Mouse (Mus musculus) heart, postnatal 4 days (tissue): ENCODE results near the gene Col5a1. TPM values are rescaled to one million over a fixed set of nuclear protein-coding genes. Genes with fewer than 3 reads are reported as not detected.

Experiments used
- DNase-seq: peaks from one replicate; pipeline ENCODE4 v3.0.0; 2021
- total RNA-seq, 2 experiments: library from RNA; stranded (reverse); gene quantifications; 2 replicates each; pipeline ENCODE4 v1.2.3; 2021

Gene Col5a1
- total RNA-seq, 2 experiments from 2014 or later, result 167 to 185 TPM

DNA sequence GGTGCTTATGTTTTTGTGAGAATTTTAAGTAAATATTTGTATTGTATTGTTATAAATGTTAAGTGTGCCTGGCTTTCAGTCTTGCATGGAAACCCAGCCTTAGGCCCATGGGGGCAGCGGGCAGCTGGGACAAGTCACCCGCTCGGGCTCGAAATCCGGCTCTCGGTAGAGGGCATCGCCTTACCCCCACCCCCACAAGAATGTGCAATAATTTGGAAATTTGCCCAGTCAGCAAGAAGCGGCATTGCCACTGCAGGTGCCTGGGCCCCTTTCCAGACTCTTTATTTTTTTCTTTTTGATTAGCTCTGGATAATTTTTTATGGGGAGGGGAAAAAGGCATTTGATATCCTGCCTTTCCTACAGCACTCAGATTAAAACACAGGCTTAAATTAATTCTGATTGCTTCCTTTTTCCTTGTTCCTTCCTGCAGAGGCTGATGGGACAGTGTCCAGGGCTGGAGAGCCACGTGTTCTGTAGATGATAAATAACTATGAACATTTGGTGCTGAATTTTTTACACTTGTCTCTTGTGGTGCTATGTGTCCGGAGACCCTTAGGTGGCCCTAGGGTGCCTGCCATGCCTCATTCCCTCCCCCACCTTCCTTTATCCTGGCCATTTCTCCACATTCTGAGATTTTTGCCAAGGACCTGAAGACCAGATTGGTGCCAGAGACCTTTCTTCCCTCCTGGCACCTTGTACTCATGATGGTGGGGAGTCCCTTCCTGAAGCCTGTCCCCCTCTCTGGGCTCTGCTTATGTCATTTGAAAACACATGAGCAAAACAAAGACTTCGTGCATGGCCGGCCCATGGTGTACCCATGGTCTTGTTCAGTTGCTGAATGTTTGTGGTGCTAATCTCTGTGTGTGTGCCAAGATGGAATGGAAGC lies 151.5 kb downstream of the Col5a1 start:
- DNase-seq, result peak; percentile 51

GRCm38 (mm10) chr2:28038391-28039096 lies 152.3 kb downstream of the Col5a1 start:
- DNase-seq, result peak; percentile 25

DNA sequence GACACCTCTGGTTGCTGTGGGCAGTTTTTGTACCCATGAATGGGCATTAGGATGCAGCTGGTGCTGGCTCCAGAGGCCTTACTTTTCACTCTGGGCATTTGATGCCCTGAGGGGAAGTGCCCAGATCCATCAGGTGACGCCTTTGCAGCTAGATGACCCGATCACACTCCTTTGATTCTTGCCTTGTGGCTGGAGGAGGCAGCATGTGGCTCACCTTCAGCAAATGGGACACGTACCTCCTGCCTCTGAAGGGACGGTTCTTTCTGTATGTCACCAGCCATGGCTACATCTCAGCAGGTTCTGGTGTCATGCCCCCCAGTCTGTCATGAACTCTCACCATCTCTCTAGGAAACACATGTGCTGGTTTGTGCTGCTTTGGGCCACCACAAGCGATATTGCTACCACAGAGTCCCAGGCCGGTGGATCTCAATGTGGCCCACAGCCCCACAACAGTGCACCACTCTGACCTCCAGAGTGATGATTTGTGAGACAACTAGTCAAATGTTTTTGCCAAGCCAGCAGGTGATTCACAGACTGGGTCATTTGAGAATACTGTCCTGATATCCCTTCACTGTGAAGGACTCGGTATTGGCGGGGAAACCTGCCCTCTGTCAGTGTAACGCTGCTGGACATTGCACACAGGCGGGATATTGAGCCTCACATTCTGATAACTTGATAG lies 153.6 kb downstream of the Col5a1 start:
- DNase-seq, result no peak

GRCm38 (mm10) chr2:28040466-28040865 lies 154.2 kb downstream of the Col5a1 start:
- no peak for DNase-seq

DNA sequence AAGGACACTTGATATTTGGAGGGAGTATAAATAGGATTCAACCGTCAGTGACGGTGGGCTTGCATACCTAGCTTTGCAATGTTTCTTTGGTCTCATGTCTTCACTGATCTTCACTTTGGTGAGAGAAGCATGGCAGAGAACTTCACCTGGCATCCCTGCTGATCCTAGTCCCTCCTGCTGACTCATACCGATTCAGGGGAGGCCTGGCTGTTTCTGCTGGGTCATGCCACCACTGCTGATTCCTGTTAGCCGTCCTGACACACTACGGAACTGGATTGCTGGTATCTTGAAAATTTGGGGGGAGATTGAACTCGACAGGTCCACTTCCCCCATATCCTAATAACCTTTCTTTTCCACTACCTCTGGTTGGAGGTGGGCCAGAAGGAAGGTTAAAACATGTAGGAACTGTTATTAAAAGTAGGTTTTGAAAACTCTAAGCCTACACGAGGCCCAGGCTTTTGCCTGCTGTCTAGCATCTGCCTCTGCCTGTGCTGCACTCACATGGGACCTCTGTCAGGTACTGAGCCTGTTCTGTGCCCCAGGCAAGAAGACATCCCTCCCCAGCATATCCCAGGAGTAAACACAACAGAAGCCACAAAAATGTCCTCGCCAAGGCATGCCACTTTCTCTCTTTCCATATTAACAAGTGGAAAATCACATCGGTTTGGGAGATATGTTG lies 158.8 kb downstream of the Col5a1 start:
- DNase-seq, result no peak

- DNase-seq, result no peak
Observed at GRCm38 (mm10) chr2:28046311-28046710, 160.1 kb downstream of the Col5a1 start.

DNA sequence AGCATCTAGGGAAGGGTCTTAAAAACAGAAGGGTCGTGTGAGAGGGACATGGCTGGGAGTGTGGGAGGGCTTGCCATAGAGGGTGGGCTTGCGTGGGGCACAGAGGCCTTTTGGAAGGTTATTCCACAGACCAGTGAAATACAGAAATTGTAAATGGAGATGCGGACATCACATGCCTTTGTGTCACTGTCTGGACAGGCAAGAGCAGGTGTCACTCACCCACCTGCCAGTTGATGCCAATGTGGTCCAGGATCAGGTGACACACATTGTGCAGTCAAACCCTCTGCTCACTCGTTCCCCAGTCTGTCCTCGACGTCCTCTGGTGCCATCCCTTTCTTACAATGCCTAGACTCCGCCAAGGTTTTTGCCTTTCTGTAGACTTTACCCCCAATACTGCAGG lies 160.9 kb downstream of the Col5a1 start:
- no peak for DNase-seq

DNA sequence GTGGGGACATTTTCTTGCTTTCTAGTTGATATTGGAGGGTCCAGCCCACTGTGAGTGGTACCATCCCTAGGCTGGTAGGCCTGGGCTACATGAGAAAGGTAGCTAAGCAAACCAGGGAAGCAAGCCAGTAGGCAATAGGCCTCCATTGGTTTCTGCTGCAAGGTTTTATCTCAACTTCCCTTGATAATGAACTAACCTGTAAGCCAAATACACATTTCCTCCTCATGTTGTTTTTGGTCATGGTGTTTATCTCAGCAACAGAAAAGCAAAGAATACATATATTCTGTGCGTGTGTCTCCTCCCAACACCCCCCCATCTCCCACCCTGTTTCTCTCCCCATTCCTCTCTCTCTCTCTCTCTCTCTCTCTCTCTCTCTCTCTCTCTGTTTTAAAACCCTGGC lies 173.7 kb downstream of the Col5a1 start:
- no peak for DNase-seq

- no peak for DNase-seq
Observed at GRCm38 (mm10) chr2:28063711-28064338, 177.6 kb downstream of the Col5a1 start.

DNA sequence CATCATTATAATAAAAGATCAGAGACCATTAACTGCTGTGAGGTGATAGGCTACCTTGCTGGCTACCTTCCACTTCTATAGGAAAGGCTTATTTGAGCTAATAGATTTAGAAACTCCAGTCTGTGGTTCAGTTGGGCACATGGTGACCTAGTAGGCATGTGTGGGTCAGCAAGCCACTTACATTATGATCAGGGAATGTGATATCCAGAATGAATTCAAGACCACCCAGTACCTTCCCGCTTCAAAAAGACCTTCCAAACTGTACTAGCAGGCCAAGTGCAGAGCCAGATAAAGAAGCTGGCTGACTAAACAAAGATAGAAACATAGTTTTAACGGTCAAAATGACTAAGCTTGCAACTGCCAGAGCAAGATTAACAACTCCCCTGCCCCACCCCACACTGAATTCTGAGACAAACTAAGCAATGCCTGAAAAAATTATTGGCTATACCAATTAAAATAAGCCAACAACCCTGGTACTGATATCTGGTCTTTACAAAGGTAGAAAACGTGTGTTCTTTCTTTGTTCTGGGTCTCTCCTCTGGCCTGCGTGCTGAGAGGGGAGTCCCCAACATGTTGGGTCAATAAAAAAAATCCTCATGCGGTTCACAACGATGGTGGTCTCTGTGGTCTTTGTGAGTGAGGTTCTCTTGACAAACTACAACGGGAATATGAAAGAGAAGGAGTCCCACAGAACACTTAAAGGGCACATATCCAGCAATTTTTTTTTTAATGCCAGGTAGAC lies 178.3 kb downstream of the Col5a1 start:
- DNase-seq, result no peak

- no peak for DNase-seq
Observed at GRCm38 (mm10) chr2:28065081-28065651, 178.9 kb downstream of the Col5a1 start.

DNA sequence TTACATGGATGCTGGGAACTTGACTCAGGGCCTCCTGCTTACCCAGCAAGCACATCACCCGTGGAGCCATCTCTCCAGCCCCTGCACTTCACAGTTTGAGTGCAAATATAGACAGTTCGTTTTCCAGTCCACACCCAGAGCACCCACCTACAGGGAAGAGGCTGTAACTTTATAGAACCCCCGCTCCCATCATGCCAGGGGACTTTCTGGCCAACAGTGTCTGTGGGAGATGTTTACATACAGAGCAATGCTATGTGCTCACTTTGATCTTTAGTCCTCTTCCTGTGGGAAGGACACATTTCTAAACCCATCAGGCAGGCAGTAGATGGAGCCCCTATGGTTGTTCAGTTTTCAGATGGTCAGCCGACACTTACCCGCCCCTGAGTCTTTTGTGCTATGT lies 180.5 kb downstream of the Col5a1 start:
- no peak for DNase-seq

- DNase-seq, result peak; percentile 19
Observed at GRCm38 (mm10) chr2:28067175-28067574, 180.9 kb downstream of the Col5a1 start.

DNA sequence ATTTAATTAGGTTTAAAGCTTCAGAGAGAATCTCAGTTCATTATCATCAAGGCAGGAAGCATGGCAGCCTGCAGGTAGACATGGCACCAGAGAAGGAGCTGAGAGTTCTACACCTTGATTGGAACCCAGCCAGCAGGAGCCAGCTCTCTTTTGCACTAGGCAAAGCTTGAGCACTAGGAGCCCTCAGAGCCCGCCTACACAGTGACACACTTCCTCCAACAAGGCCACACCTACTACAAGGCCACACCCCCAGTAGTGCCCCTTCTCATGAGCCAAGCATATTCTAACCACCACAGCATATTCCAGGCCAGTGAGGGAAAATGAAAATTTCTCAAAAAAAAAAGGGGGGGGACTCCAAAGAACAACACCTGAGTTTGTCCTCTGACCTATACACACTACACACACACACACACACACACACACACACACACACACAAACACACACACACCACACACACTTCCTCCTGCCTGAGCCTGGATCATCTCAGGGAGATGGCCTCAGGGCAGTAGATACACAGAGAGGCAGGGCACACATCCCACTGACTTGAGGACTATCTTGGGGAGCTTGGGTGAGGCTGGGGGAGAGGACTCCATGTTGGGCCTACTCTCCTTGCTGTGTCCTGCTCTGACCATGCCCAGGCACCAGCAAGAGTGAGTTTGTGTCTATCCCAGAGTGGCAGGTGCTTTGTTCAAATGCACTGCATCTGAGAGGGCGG lies 181.8 kb downstream of the Col5a1 start:
- no peak for DNase-seq

DNA sequence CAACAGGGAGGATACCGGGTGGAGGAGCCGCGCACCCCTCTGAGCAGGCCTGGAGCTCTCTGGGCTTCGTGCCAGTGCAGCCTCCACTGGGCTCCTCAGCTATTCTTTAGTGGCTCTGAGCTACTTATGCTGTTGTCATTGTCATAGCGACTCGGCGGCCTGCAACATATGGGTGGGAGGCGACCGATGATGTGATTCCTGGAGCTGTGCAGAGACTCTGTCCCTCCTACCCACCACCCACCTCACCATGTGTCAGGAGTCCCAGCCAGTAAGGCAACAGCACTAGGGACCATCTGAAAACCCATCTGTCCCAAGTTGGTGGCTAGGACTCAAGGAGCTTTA lies 182.3 kb downstream of the Col5a1 start:
- DNase-seq, result peak; percentile 43

- no peak for DNase-seq
Observed at GRCm38 (mm10) chr2:28075616-28076187, 189.5 kb downstream of the Col5a1 start.

DNA sequence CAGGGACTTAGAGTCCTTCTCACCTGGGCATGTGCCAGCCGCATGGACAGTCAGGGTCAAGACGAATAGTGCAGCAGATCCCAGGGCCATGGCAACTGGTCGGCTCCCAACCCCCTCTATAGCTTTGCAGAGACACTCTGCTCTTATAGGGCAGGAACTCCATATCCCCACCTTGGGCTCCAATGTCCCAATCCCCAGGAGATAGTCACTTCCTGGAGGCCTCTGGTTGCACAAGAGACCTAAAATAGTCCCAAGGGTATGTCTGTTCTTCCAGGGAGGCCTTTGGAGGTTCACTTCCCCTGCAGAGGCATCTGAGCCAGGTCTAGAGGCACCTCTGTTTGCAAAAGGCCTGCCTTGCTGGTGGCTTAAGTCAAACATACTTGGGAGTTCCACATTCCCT lies 198.5 kb downstream of the Col5a1 start, which contains the start of gene Fcnb:
Gene Fcnb, minus strand, starts transcription at position 118 of the 400 bp plus-strand sequence.
- DNase-seq, result no peak

- no peak for DNase-seq
Observed at GRCm38 (mm10) chr2:28086112-28086511, 199.9 kb downstream of the Col5a1 start.

GRCm38 (mm10) chr2:28089095-28089494 lies 202.9 kb downstream of the Col5a1 start:
- DNase-seq, result no peak
